Mouse (Mus musculus) liver, adult 2 months (tissue): Measurements from ENCODE around the gene 1500015O10Rik. TPM values are rescaled to one million over a fixed set of nuclear protein-coding genes. Genes with fewer than 3 reads are reported as not detected.

Experiments used
- DNase-seq: peaks from one replicate; pipeline ENCODE4 v3.0.0-alpha.2; 2011; ENCODE audit warnings: low read depth, low spot score; ENCODE audit errors: extremely low read depth
- H3K27ac ChIP-seq: fragments of 200-500 bp; replicated peaks from 2 replicates; pipeline ENCODE4 v1.5.1; 2012; ENCODE audit warnings: low read depth, mild to moderate bottlenecking, control low read depth, inconsistent platforms, low read length; ENCODE audit not compliant: insufficient read depth
- H3K27me3 ChIP-seq: fragments of 200-500 bp; 2 replicates; pipeline ENCODE4 v1.6.1; 2012; ENCODE audit warnings: mild to moderate bottlenecking, moderate library complexity, low read length, inconsistent platforms; ENCODE audit not compliant: control insufficient read depth, insufficient read depth
- H3K36me3 ChIP-seq: fragments of 200-500 bp; 2 replicates; pipeline ENCODE4 v1.6.1; 2012; ENCODE audit warnings: low read length, inconsistent platforms; ENCODE audit not compliant: control insufficient read depth, insufficient read depth
- H3K4me1 ChIP-seq: fragments of 200-500 bp; 2 replicates; pipeline ENCODE4 v1.6.1; 2011; ENCODE audit warnings: low read length; ENCODE audit not compliant: control insufficient read depth, insufficient read depth
- H3K4me3 ChIP-seq: fragments of 200-500 bp; 2 replicates; pipeline ENCODE4 v1.5.1; 2011; ENCODE audit warnings: low read depth, mild to moderate bottlenecking, control low read depth, low read length, moderate library complexity; ENCODE audit not compliant: insufficient read depth
- H3K79me2 ChIP-seq: fragments of 200-500 bp; 2 replicates; pipeline ENCODE4 v1.6.1; 2012; ENCODE audit warnings: inconsistent platforms, mild to moderate bottlenecking, low read length, moderate library complexity; ENCODE audit not compliant: control insufficient read depth, insufficient read depth
- H3K9ac ChIP-seq: fragments of 200-500 bp; 2 replicates; pipeline ENCODE4 v1.6.1; 2012; ENCODE audit warnings: low read depth, mild to moderate bottlenecking, control low read depth, inconsistent platforms, low read length
- CTCF ChIP-seq: fragments of 200-500 bp; IDR thresholded peaks from 2 replicates; pipeline ENCODE4 v1.5.1; 2011; ENCODE audit warnings: low read depth, low read length, control low read depth
- POLR2A ChIP-seq: fragments of 200-500 bp; IDR thresholded peaks from 2 replicates; pipeline ENCODE4 v1.6.1; 2011; ENCODE audit warnings: low read length, control low read depth; ENCODE audit not compliant: insufficient read depth; ENCODE audit errors: extremely low read depth
- WGBS: fragments of 180-500 bp; shearing (Covaris S2); methylation state at CpG from one replicate; pipeline ENCODE4 v1.1.7; 2018; 5-methylcytosine and 5-hydroxymethylcytosine counted together
- polyA plus RNA-seq: library from polyadenylated mRNA; depleted of rRNA; stranded (reverse); fragments of >200 nt; gene quantifications from 2 replicates; pipeline ENCODE4 v1.2.3, GENCODE M21; 2012
- total RNA-seq: library from RNA; depleted of rRNA; stranded (reverse); fragments of >200 nt; gene quantifications from 2 replicates; pipeline ENCODE4 v1.2.3, GENCODE M21; 2014

The 1500015O10Rik gene
- total and polyA plus RNA-seq, 2 experiments = not detected

- Histone ChIP-seq H3K27ac (no peak overlapping the region), H3K4me3 (no peak overlapping the region), H3K9ac (no peak overlapping the region), H3K79me2 (no peaks in the 10 kb centered on the region), H3K36me3 (no peaks in the 10 kb centered on the region), H3K27me3 (no peaks in the 10 kb centered on the region), H3K4me1 (no peaks in the 10 kb centered on the region)
- 80% methylated on average over 2 of the region's 2 CpGs for WGBS
- TF ChIP-seq CTCF (no peak), POLR2A (no peak)
- no peak for DNase-seq
Measured at GRCm38 (mm10) chr1:43714841-43715240, 15.6 kb upstream of the 1500015O10Rik start.

- DNase-seq = no peak
- no peak for TF ChIP-seq CTCF
- TF ChIP-seq POLR2A = no peak
- no peaks in the 10 kb centered on the region for H3K79me2 ChIP-seq
- no peaks in the 10 kb centered on the region for H3K36me3 ChIP-seq
- H3K4me1 ChIP-seq = no peaks in the 10 kb centered on the region
- WGBS = 40% methylated on average over 7 of the region's 7 CpGs
- H3K9ac ChIP-seq = no peak overlapping the region
- no peaks in the 10 kb centered on the region for H3K27me3 ChIP-seq
- H3K27ac ChIP-seq = no peak overlapping the region
- no peak overlapping the region for H3K4me3 ChIP-seq
Measured at GRCm38 (mm10) chr1:43717967-43718366, 12.4 kb upstream of the 1500015O10Rik start.

- Histone ChIP-seq H3K27me3 (no peaks in the 10 kb centered on the region), H3K79me2 (no peaks in the 10 kb centered on the region), H3K9ac (no peak overlapping the region), H3K27ac (no peak overlapping the region), H3K36me3 (no peaks in the 10 kb centered on the region), H3K4me3 (no peak overlapping the region), H3K4me1 (no peaks in the 10 kb centered on the region)
- WGBS = 80% methylated on average over 2 of the region's 2 CpGs
- TF ChIP-seq POLR2A (no peak), CTCF (no peak)
- no peak for DNase-seq
Measured at GRCm38 (mm10) chr1:43718793-43719192, 11.6 kb upstream of the 1500015O10Rik start.

GRCm38 (mm10) chr1:43722459-43722858, 7.9 kb upstream of the 1500015O10Rik start:
- Histone ChIP-seq H3K36me3 (no peaks in the 10 kb centered on the region), H3K9ac (no peak overlapping the region), H3K79me2 (no peaks in the 10 kb centered on the region), H3K4me1 (no peaks in the 10 kb centered on the region), H3K4me3 (no peak overlapping the region), H3K27me3 (no peaks in the 10 kb centered on the region), H3K27ac (no peak overlapping the region)
- 48% methylated on average over 1 of the region's 1 CpGs for WGBS
- DNase-seq = no peak
- TF ChIP-seq POLR2A (no peak), CTCF (no peak)

GRCm38 (mm10) chr1:43732100-43732499, 1.7 kb downstream of the 1500015O10Rik start:
- H3K36me3 ChIP-seq = no peaks in the 10 kb centered on the region
- H3K4me3 ChIP-seq = no peak overlapping the region
- H3K27ac ChIP-seq = no peak overlapping the region
- no peaks in the 10 kb centered on the region for H3K27me3 ChIP-seq
- no peaks in the 10 kb centered on the region for H3K4me1 ChIP-seq
- H3K9ac ChIP-seq = no peak overlapping the region
- WGBS = 79% methylated on average over 4 of the region's 4 CpGs
- DNase-seq = no peak
- TF ChIP-seq CTCF = no peak
- TF ChIP-seq POLR2A = no peak
- H3K79me2 ChIP-seq = no peaks in the 10 kb centered on the region

- Histone ChIP-seq H3K4me1 (no peaks in the 10 kb centered on the region), H3K79me2 (no peaks in the 10 kb centered on the region), H3K4me3 (no peak overlapping the region), H3K27me3 (no peaks in the 10 kb centered on the region), H3K36me3 (no peaks in the 10 kb centered on the region), H3K27ac (no peak overlapping the region), H3K9ac (no peak overlapping the region)
- TF ChIP-seq CTCF (no peak), POLR2A (no peak)
- WGBS = 80% methylated on average over 1 of the region's 1 CpGs
- no peak for DNase-seq
Measured at GRCm38 (mm10) chr1:43732657-43733056, 2.3 kb downstream of the 1500015O10Rik start.
